Mouse (Mus musculus) neutrophil, adult 59 days (primary cell): Measurements from ENCODE around the gene Zscan4-ps2. TPM values are rescaled to one million over a fixed set of nuclear protein-coding genes. Genes with fewer than 3 reads are reported as not detected.

Experiments used
- total RNA-seq, 2 experiments: library from RNA; stranded (reverse); gene quantifications; 1 replicate in 1 of 2; 2 replicates in 1 of 2; pipeline ENCODE4 v1.2.4; 2023

Zscan4-ps2 gene
- total RNA-seq: not detected

DNA sequence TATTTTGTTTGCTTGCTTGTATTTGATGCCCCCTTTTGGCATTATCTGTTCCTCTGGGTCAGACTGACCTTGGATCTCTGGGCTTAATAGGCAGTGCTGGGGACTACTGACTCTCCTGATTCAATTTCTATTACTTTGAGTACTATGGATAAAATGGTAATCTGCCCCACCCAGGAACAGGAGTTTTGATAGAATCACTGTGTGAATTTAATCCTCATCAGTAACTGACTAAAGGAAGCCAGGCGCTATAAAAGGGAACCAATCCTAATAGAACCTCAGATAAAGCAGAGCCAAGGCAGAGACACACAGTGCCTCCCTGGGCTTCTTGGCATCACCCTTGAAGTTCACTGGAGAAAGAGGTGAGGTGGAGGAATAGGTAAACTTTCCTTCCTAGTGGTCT, at the start of gene Zscan4-ps2:
Gene Zscan4-ps2 (plus strand): TSS at position 301 of the 400 bp plus-strand sequence.

Other genes with a start within 250 kb of the Zscan4-ps2 start
- not detected for gene Zscan4e, start 203.6 kb upstream of the Zscan4-ps2 start, total RNA-seq
- not detected for gene Zscan4f, start 116.4 kb upstream of the Zscan4-ps2 start, total RNA-seq
- gene Zscan4-ps3, start 95.0 kb downstream of the Zscan4-ps2 start, total RNA-seq: not detected
- gene Vmn1r72, start 165.8 kb downstream of the Zscan4-ps2 start, total RNA-seq: under 1 TPM; 0.13 to 0.27 TPM
- gene Vmn1r73, start 216.0 kb downstream of the Zscan4-ps2 start, total RNA-seq: not detected